Mouse (Mus musculus) E14TG2a.4 (cell line): Measurements from ENCODE around the gene Cc2d1a.

Source experiments
- CTCF ChIP-seq: conservative IDR thresholded peaks from 2 replicates; pipeline ENCODE4 v1.5.1; 2014; ENCODE audit warnings: low read length
- NANOG ChIP-seq: IDR thresholded peaks from 2 replicates; pipeline ENCODE4 v1.6.1; 2014; ENCODE audit warnings: borderline replicate concordance, low read length, mixed read lengths
- POU5F1 ChIP-seq: IDR thresholded peaks from 2 replicates; pipeline ENCODE4 v1.6.1; 2014; ENCODE audit warnings: low read length, borderline replicate concordance

DNA sequence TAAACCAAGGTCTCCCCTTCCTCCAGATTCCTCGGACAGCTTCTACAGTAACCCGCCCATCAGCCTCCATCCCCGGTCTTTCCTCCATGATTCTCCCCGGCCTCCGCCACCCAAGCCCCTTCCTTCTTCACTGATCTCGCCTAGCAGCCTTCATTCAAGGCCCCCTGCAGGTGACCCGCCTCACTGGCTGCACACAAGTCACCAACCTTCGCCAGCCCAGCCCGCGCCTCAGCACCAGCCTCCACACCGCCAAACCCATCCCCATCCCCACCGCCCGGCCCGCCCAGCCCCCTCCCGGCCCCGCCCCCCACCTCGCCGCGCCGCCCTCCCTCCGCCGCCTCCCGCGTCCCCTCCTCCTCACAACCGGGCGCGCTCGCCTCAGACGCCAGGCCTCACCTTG lies 43.5 kb downstream of the Cc2d1a start:
- TF ChIP-seq CTCF (0 out of 2 replicates have a peak, but pooled peaks have one; percentile 3), NANOG (no peak), POU5F1 (no peak)
